Mouse (Mus musculus) adrenal gland, adult 2 months (tissue): ENCODE results near the gene Ints1. TPM values are rescaled to one million over a fixed set of nuclear protein-coding genes. Genes with fewer than 3 reads are reported as not detected.

Source experiments
- DNase-seq: peaks from one replicate; pipeline ENCODE4 v3.0.0; 2021
- long read RNA-seq: library from polyadenylated mRNA; stranded (forward); transcript quantifications from one replicate; pipeline ENCODE4 v2.0.0, GENCODE M21; 2021
- polyA plus RNA-seq: library from polyadenylated mRNA; depleted of rRNA; stranded (reverse); fragments of >200 nt; gene quantifications from 2 replicates; pipeline ENCODE4 v1.2.3, GENCODE M21; 2012; rRNA removed
- total RNA-seq, 2 experiments: library from RNA; stranded (reverse); gene quantifications; 2 replicates each; pipeline ENCODE4 v1.2.3; 2021

The Ints1 gene
- total RNA-seq, result 10 to 100 TPM; 50.6 to 55.9 TPM
- 77.2 and 91.0 TPM in 2 replicates for polyA plus RNA-seq
- long read RNA-seq, full-length matches to known transcripts, result 2 of 14 reads
- long read RNA-seq, partial matches to known transcripts, result 10 of 14 reads
- long read RNA-seq, other reads (novel, unspliced or antisense), result 2 of 14 reads

GRCm38 (mm10) chr5:139775216-139775926 is at the start of gene Ints1:
Gene Ints1 (minus strand): TSS chr5:139775674.
- DNase-seq, result peak; percentile 96

DNA sequence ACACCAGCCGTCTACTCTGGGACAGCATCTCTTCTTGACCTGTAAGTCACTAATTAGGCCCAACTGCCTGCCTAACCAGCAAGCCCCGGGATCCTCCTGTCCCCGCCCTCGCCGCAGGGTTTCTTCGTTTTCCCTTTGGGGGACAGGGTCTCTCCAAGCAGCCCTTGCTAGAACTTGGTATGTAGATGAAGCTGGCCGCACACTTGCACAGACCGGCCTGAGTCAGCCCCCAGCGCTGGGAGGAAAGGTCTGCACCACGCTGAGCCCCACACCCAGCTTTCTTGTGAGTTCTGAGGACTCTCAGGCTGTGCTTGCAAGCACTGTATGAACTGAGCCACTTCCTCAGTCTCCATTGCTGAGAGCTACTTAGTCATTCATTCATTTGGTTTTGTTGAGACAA is 49.1 kb upstream of the Ints1 start:
- DNase-seq, result no peak

GRCm38 (mm10) chr5:139821466-139822459 is 46.3 kb upstream of the Ints1 start:
- no peak for DNase-seq

GRCm38 (mm10) chr5:139819538-139820181 is 44.2 kb upstream of the Ints1 start, which contains the start of gene Tmem184a:
Gene Tmem184a (minus strand): TSS chr5:139819917.
- DNase-seq, result no peak

GRCm38 (mm10) chr5:139818801-139819200 is 43.3 kb upstream of the Ints1 start:
- DNase-seq, result peak; percentile 34

DNA sequence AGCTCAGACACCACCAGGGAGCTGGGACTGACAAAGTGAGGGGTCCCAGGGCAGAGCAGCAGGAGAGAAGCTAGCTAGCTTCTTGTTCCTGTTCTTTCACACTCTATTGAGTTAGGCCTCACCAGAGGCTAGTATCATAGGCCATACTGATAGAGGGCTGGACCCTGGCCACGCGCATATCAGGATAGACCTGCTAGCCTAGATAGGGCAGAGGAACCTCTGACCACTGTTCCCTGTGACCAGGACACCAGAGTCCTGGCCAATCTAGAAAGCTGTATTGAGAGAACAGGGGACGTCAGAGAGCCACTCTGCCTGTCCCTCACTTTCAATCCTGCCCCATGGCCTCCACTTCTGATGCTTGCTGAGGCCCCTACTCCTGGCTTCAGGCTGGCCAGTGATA is 42.6 kb upstream of the Ints1 start:
- no peak for DNase-seq

GRCm38 (mm10) chr5:139817292-139817691 is 41.8 kb upstream of the Ints1 start:
- DNase-seq, result no peak

DNA sequence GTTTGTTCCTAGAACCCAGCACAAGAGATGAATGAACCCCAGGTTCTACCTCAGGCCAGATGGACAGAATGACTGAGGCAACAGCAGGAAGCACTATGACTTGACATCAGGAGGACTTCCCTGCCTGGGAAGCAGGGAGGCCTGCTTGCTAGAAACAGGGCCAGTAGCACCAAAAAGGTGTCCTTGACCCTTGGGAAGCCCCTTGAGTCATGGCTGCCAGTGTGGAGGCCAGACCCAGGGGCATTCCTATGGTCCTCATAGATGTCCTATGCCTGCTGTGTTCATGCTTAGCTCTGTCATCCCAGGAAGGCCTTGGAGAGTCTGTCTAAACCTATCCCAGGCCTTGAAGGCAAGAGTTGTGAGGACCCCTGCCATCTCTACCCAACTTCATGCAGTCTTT is 41.0 kb upstream of the Ints1 start:
- DNase-seq, result peak; percentile 41

- DNase-seq, result peak; percentile 54
These were observed 40.5 kb upstream of the Ints1 start for GRCm38 (mm10) chr5:139815964-139816363.

DNA sequence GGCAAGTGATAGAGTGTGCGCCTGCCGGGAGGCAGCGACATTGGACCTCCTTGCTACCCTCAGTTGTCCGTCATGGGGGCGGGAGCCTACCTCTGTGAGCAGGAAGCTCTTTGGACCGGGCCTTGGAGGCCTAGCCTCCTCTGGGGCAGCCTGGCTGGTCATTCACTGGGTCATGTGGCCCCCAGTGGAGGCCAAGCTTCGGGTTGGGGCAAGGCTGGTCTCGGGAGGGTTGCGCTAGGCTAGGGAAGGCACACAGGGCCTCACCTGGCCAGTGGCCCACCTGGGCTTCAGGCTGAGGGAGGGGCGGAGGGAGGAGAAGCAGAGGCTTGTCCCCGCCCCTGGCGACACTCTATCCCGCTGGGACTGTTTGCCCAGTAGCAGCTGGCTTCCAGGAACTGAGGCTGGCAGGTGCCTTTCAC is 38.5 kb upstream of the Ints1 start:
- no peak for DNase-seq

GRCm38 (mm10) chr5:139813126-139813490 is 37.6 kb upstream of the Ints1 start:
- DNase-seq, result no peak

DNA sequence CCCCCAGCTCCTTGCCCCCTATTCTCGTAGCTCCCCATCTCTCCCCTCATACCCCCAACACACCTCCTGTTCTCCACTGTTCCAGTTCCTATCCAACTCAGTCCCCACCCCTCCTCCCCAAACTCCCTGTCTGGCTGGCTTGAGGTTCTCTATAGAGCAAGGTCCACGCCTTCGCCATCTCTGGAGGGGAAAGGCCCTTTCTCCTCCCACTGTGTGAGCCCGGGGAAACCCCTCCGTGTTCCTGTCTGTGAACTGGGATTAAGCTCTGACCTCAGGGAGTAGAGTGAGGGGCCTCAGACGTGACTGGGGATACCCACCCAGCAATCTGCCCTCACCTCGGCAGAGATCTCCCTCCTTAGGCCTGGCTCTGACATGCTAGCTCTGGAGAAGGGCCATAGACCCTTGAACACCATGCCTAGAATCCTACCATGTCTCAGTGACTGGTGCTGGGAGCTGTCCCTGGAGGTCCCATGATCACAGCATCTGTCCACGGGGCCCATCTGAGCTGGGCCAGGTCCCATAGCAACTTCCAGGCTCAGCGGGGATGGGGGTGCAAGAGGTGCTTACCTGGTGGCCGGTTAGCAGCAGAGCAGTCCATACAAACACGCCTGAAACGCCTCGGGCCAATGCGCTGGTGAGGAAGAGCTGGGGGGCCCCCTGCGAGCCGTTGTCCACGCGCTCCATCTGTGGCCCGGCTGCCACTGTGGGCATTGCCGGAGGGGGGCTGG is 37.1 kb upstream of the Ints1 start:
- DNase-seq, result no peak

DNA sequence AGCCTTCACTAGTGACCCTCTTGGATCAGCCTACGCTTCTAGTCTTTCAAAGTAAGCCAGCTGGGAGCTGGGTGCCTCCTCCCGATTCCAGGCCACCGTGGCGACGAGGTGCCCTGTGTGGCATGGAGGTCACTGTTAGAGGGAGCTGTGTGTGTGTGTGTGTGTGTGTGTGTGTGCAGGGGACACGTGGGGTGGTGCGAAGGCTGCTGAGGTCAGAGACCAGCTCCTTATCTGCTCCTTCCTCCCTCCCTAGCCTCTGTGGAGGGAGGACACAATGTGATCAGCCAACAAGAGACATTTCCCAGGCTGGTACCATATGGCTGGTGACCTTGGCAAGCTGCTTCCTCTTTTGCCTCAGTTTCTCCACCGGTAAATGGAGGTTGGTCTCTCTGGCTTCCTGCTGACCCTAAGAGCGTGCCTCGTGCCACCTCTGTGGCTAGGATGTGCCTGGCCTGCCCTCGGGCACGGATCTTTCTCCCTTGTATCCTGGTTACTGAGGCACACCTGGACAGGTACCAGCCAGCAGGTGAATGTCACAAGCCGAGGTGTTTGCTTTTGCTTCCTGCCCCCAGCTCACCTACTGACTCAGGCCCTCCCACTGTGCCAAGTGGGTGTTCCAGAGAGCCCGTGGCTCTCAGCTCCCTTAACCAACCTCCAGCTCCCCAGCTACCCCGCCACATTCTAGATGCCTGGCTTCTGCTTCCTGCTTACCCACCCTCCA is 36.4 kb upstream of the Ints1 start:
- DNase-seq, result no peak

DNA sequence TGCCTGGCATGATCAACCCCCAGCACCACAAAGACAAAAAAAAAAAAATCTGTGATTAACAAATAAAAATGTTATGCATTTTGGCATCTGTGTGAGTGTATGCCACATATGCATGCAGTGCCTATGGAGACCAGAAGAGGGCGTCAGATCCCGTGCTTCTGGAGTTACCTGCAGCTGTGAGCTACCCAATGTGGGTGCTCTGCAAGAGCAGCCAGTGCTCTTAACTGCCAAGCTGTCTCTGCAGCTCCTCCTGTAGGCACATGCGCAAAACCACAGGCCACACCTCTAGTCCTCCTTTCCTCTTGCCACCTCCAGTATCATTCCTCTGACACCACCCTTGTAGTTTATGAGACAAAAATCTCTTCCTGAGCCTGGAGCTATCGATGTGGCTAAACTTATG is 33.9 kb upstream of the Ints1 start:
- no peak for DNase-seq

DNA sequence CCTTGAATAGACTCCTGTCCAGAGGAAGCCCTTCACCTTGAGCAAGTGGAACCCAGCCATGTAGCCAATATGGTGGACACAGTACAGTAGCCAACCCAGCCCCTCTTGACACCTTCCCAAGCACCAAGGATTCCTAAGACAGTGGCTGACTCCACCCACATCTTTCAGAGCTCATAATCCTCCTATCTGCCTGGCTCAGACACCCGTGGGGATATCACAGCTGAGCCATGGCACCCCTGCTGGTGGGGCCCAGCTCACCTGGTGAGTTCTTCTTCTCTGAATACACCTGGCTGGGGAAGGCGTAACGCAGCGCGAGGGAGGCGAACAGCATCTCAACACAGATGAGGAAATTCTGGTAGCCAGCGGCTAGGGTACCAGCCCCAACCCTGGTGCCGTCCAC is 30.4 kb upstream of the Ints1 start:
- no peak for DNase-seq

DNA sequence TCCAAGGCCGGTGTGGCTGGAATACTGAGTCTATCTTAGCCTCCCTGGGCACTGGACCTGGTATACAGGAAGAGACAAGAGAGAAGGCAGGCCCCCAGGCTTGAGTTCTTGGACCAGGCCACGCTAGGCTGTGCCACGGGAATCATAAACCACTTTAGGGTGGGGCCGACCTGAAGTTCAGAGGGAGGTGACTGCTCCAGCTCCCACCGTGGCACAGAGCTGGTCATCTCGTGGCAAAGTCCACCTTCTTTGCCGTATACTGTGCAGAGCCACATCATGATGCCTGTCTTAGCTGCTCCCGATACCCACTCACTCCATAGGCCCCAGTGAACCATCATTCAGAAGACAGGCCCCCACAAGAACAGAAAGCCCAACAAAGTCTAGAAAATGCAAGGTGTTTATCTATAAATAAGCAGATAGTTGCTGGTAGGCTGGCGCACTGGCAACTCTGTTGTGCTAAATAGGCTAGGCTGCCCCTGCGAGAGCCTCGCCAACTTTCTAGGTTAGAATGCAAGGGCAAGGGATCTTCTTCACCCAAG is 29.2 kb upstream of the Ints1 start:
- no peak for DNase-seq

GRCm38 (mm10) chr5:139804107-139804551 is 28.7 kb upstream of the Ints1 start:
- DNase-seq, result no peak

DNA sequence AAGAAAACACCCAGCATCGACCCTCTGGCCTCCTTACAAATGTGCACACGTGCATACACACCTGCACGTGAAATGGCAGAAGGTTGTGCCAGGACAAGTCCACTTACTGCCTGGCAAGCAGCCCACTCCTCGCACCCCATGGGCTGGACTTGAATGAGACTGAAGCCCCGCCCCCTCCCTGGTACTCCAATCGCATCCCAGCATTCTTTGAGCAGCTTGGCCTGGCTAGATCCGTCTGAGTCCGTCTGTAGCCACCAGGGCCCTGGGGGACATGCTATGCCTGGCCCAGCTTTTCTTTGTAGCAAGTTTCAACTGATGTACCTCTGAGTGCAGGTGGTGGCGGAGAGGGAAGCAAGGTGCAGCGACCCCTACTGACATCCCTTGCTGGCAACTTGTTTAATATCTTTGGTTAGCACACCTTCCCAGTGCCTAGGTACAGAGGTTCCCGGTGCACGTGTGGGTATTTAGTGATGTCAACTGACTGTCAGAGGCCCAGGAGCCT is 28.2 kb upstream of the Ints1 start:
- DNase-seq, result peak; percentile 53

DNA sequence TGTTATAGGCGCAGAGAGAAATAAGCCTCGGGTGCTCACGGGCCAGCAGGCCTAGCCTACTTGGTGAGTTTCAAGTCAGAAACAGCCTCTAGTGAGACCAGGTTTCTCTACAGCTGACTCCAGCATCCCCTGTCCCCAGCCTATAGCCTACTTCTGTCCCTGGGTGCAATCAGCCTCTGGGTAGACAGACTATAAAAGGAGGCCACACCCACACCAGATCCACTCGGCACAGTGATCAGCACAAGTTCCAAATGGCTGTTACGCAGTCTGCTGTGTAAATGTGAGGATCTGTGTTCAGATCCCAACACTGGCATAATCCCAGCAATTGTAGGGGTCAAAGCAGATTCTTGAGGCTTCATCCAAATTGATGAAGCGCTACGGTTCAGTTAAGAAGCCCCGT is 27.7 kb upstream of the Ints1 start:
- no peak for DNase-seq

DNA sequence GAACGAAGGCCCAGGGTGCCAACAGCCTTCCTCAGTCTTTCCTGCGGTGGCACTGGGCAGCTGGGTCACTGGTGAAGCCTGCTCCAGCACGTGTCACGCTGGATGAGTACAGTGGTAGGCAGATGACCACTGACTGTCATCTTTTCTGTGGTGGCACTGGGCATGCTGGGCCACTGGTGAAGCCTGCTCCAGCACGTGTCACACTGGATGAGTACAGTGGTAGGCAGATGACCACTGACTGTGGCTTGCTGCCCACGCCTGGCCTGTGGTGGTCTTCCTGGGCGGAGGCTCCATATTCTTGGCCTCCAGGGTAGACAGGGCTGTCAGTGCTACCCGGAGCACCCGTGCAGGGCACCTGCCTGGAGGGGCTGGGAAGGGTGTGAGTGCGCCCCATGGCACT is 26.4 kb upstream of the Ints1 start:
- no peak for DNase-seq
